Mouse (Mus musculus) spleen, adult 18-20 months (tissue): ENCODE measurements around the gene Btbd9.

ENCODE experiments used
- DNase-seq, 2 experiments: peaks; one replicate each; pipeline ENCODE4 v3.0.0; 2022; ENCODE audit warnings: mixed read lengths in 2 of 2

The Btbd9 gene

DNA sequence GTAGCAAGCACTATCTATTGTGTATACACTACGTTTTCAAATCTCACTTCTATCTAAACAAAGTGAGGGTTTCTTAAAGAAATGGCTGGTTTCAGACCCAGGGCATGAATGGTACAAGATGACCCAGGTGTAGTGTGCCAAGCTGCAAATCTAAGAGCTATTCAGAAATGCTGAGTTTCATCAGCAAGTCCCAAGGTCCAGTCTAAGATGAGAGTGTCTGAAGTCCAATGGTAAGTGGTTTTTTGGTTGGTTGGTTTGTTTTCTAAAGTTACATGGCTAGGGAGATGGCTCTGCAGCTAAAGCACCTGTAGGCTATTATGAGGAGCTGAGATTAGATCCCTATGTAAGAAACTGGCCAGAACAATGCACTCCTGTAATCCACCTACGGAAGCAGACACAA, 246.8 kb downstream of the Btbd9 start:
- no peak for DNase-seq

DNA sequence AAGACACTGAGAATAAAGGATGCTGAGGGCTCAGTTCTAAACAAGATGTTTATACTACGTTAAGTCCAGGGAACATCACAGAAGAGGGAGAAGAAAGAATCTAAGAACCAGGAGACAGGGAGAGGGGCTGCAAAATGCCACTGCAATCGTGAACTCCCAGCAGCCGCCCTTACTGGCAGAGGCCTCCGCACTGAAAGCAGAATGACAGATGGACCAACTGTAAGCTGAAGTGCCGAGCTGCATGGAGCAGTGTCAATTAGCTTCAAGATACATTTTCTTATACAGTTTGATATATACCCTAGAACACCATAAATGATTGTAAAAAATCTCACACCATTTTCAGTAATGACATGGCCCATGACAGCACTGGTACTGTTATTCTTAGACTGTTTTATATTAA, 247.4 kb downstream of the Btbd9 start:
- no peak for DNase-seq

DNA sequence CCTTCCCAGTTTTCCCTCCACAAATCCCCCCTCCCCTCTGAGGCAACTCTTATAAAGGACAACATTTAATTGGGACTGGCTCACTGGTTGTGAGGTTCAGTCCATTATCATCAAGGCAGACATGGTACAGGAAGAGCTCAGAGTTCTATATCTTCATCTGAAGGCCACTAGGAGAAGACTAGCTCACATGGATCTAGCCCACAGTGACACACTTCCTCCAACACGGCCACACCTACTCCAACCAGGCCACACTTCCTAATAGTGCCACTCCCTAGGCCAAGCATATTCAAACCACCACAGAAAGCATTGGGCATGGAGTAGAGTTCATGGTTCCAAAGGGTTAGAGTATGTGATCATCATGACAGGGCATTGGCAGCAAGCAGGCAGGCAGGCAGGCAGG, 249.4 kb downstream of the Btbd9 start:
- no peak for DNase-seq

DNA sequence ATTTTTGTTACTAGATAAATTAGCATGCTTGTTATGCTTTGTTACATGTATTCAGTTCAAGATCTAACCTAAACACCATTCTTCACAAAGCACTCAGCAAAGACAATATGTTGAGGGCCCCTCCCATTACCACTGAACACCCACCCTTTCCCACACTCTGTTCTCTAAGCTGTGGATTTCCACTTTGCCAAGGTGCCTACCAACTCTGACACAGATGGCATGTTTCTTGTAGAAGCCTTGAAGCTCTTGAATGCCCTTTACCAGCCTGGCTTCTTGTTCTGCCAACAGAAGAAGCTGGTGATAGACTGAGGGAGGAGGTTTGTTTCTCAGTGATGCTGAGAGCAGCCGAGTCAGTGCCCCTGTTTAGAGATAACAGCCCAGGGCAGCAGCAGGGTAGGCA, 256.0 kb downstream of the Btbd9 start:
- DNase-seq: no peak

DNA sequence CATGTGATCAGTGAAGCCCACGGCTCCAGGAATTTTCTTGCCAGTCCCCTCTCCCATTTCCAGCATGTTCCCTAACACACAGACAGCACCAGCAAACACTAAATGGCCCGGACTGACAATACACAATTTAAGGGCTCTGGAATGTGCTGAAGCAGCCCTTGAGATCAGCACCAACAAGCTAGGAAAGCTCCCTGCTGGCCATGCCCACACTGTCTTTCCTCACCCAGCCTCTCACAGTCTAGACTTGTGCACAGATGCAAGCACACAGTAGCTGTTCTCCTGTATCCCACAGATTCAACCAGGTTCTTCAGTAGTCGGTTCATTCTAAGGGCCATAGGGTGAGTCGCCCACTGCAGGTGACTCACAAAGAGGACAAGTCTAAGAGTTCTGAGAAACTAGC, 263.6 kb downstream of the Btbd9 start:
- no peak for DNase-seq

DNA sequence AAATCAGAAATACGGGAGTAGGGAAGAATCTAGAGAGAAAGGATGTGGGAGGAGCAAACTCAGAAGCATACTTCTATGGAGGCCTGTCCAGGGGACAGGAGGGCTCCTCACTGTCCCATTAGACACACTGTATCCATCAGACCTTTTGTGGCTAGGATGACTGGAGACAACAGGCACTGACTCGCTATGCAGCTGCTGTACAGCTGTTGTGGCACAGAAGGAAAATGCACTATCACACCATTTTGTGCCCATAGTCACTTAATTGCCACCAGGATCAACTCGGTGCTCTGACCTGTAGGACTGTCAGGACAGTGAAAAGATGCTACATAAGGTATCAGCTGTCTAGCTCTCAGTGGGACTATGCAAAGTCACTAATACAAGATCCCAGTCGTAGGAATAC, 266.7 kb downstream of the Btbd9 start:
- DNase-seq: no peak

DNA sequence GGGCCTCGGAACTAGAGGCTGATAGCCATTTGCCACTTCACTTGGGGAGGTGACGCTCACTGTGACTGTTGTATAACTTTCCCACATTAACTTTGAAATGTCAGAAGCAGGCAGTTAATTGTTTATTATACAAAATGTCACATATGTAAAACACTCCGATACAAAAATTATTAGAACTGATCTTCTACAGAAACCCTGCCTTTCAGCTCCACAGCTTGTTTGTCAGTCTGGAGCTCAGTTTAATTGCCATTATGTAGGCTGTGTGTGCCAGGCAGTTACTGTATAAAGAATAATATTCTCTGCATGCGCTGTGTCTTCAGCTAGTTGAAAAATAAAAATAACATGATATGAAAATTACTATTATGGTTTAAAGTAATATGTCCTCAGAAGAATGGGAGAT, 267.4 kb downstream of the Btbd9 start:
- DNase-seq: no peak

DNA sequence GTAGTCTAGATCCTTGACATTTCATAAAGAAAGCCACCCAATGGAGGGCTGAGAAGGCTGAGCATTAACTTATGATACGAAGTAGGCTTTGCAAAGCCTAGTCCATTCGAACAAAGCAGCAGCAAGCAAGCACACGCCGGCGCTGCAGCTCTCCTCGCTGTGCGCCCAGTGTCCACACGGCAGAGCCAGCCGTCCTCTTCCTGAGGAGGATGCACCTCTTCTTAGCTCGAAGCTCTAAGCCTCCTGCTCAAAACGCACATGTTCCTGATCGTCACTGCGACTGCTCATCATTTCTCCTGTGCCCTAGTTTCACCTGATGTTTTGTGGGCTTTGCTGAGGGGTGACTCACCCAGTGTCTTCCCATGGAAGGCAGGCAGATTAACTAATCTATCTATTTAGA, 268.0 kb downstream of the Btbd9 start:
- no peak for DNase-seq

DNA sequence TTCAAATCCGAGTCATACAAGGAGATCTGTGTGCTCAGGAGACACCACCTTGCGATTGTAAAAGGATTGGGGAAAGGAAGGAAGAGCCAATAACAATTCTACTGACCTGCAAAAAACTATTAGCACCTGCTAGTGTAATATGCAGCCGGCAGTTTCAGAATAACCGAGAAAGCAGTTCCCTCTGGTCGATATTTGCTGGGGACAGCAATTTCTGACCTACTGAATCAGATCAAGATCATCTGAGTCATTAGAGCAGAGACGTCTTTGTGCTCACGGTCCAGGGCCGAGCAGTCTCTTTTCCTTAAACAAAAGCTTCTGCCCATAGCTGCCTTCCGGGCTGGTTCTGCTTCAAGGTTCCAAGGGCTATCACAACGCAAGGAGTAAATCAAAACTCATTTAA, 269.1 kb downstream of the Btbd9 start:
- DNase-seq: no peak

DNA sequence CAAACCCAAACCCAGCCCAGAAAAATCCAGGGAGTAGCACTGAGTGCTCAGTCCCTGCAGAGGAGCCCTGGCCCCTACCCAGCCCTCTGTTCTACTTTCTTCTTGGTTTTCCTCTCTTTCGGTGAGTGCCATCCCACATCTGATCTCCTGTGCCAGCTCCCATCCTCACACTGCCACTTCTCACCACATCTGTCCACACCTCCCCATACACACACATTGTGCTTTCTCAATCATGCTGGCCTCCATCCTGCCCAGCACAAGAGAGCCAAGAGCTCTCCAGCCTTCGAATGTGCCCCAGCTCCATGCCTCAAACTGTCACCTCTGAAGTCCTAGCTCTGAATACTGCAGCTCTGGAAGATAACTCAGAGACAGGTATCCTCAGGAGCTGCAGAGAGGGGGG, 271.5 kb downstream of the Btbd9 start:
- no peak for DNase-seq

DNA sequence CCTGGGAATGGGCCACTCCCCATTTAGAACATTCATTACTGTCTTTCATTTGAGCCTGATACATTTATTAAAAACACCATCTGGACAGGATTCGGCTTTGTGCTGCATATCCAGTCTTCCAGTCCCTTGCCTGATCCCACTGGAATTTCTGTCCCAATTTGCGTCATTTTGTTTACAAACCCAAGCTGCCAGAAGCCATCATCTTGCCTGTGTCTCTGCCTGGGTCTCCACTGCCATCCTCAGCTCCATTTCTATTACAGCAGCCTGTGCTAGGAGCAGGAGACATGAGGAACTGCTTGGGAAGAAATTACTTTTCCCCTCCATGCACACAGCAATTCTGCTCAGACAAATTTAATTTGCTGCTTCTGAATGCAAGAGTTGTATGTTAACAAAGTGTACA, 274.9 kb downstream of the Btbd9 start:
- no peak for DNase-seq

DNA sequence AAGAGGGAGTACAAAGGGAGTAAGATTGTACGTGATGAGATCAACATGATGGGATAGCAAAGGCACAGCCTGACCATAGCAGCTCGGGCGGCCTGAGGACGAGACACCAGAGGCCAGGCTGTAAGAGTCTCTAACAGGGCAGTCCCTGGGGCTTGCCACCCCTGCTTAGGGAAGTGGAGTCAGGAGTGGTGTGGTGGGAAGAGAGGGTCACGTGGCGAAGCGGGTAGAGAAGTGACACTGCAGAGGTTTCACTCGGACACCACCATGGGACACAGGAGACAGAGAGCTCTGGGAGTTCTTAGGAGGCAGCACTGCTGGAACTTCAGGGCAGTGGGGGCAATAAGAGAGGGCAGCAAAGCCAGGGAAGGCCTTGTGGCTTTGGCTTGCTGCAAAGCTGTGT, 278.9 kb downstream of the Btbd9 start:
- no peak for DNase-seq

DNA sequence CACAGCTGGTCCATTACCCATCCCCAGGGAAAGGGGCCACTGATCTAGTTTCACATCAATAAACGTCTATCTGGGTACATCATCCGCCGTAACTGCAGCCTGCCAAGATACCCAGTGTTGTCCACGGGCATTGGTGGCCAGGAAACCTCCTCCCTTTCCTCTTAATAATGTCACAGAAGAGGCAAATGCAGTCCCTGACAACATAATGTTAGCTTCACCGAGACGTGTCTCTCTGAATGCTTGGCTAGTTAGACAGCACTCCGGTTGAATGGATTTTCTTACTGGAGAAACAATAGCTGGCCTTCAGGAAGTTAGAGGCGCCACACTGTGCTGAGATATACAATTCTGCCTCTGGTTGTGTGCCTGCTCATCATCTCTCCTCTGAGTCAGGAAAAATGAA, 280.2 kb downstream of the Btbd9 start:
- DNase-seq: no peak

DNA sequence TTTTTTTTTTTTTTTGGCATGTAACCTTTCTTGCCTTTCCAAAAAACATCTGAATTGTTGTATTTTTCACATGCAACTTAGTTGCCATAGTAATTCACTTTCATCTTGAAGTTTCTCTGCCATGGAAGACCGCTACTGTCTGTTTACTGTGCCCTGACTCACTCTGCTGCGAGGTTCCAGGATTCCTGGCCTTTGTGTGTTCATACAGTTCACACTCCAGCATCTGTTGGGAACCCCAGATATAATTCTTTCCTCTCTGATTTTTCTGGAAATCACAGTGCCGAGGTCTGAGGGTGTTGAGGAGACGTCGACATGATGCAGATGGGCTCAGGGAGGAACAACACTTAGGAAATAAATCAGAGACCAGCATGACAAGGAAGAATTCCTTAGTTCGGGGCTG, 283.6 kb downstream of the Btbd9 start:
- DNase-seq: no peak

DNA sequence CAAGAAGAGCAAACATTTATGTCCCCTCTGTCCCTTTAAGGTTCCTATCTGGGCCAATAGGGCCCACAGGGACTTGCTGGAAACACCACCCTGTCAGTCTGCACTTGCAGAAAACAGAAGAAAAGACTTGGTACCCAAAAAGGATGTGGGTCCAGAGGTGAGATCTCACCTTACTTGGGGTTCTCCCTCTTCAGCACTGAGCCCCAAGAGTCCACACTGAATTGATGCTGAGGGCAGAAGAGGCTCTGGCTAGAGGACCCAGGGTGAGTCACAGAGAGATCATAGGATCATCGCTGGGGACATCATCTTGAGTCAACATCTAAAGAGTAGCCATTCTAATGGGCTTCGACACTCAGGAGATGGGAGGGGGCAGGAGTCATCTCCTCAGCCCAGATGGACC, 290.6 kb downstream of the Btbd9 start:
- DNase-seq: no peak

DNA sequence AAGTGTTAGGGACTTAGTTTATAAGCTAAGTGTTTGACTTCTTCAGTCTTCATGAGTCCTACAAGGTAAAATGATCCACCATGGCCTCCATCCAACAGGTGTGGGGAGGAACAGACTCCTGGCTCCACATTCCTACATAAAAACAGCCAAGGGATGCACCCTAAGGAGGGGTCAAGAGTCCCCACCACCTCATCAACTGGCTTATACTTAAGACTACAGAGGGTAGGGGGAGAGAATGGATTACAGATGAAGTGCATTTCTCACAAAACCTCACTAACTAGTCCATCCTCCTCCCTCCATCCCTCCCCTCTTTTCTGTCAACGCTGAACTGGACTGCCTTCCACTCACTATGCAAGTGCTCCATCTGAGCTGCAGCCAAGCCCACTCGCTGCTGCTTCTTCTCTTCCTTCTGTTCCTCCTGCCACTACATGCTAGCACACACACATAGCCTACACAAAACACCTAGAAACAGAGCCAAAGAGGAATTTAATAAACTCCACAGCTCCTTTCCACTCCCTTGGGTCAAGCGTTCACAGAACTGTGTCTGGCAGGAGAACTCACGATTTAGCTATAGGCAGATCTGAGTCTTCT, 292.7 kb downstream of the Btbd9 start:
- no peak for DNase-seq

DNA sequence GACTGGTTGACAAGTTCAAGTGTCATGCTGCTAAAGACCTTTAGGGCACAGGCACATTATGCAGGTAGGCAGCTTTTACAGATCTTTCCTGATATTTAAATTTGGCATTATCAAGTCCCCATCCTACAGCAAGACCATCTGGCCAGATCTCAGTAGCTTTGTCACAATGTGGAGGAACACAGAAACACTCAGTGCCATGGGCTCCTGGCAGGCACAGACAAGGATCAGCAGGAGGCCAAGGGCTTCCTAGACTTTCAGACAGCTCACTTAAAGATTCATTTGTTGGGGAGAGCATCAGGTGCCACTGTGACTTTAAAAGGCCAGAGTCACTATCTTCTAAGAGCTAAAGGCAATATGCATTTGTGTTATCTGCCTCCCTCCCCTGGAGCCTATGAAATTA, 293.3 kb downstream of the Btbd9 start:
- no peak for DNase-seq

DNA sequence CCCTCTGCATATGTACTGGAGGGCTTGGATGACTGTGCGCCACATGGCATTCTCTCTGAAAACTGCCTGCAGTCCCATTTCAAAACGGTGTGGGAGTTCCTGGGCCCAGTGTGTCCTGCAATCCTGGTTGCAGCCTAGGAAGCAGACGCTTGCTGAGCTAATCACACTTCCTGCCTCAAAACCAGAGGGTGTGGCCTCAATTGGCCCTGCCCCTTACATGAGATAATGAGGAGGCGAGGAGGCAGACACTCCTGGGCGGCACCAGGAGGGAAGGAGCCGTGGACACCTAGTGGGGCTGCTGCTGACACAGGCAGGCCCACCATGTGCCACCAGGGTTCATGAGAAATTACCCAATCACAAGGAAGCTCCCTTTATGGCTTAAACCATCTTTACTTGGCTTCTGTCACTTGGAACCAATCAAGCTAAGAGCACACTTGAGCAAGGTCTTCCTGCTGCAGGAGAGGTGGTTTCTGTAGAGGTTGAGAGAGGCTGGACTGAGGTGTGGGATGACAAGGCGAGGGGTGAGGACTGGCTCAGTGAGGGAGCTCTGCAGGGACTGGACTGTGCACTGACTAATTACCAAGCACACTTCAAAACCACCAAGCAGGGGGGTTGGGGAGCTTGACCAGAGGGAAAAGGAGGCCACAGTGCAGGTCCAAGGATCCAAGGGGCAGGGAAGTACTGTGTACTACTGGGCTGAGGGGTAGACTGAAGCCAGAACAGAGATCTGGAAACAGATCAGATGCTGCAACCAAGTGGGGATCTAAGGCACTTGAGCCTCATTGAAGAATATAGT, 295.8 kb downstream of the Btbd9 start:
- DNase-seq: no peak

DNA sequence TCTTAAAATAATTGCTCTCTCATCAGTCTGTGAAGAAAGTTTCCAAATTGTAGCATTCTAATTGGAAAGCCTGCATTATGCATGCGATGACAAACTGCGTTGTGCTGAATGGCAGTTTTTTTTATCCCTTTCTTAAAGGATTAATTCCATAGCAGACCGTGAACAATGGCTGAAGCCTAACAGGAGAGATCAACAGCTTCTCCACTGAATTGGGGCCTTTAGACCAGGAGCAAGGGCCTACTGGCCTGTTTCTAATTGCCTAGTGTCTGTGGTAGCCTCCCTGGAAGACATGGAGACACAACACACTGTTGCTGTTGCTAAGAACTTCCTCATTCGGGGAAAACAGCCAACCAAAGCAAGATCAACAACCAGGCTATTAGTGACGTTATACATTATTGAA, 296.6 kb downstream of the Btbd9 start:
- DNase-seq: no peak

DNA sequence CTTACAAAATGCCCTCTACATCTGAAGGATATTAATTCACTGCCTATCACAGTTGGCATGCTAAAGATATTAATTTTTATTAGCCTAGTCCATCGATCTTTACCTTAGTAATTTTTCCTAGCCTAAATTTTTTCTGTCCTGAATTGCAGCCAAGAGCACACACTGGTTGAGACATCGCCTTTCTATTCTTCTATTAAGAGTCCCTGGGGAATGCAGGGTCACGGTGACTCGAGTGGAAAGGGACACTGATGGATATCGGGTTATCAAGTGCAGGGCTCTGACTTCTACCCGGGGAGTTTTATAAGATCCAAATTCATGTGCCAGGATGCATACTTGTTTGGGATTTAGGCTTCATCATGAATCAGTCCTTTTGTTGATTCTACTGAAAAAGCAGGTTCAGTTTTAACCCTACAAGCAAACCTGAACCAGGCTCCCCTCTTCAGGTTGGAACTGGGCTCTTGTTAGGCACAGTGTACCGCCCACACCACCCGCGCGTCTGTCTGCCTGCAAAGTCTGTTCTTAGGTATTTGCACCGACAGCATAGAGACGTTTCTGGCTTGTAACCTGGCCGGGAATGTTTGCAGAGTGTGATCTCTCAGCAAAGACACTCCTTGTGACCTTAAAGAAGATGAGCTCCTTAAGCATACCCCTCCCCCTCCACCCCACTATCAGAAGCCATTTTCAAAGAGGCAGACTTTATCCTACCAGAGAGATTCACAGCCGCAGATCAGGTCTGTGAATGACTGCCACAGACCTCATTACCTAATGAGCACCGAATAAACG, 297.5 kb downstream of the Btbd9 start:
- no peak for DNase-seq

DNA sequence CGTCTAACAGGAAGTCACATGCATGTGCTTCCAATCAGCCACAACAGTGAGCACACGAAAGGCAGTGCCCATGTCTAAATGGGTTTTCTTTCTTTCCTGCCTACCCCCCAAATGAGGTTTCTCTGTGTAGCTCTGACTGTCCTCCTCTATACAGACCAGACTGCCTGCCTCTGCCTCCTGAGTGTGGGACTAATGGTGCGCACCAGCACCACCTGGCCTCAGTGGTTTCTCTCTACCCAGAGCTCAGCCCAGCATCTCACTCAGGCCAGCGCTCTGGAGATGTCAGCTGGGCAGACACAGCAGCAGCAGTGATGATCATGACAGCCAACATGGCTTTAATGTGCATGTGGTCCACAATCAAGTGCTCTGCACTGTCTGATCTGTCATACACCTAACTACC, 299.8 kb downstream of the Btbd9 start:
- DNase-seq: no peak

DNA sequence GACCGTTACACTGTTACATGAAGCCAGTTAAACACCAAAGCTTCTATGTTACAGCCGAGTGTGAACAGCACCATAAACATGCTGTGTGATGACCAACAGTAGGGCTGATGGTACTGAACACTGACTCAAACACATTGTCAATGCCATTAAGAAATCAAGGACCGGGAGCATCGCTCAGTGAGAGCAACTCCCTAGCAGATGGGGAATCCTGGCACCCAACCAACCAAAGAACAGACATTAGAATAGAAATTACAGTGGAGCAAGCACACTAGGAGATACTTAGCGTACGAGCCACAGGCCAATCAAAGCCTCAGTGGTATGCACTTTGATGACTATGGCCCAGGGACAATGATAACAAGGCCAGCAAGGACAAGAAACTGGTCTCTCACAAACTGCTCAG, 303.5 kb downstream of the Btbd9 start:
- no peak for DNase-seq

DNA sequence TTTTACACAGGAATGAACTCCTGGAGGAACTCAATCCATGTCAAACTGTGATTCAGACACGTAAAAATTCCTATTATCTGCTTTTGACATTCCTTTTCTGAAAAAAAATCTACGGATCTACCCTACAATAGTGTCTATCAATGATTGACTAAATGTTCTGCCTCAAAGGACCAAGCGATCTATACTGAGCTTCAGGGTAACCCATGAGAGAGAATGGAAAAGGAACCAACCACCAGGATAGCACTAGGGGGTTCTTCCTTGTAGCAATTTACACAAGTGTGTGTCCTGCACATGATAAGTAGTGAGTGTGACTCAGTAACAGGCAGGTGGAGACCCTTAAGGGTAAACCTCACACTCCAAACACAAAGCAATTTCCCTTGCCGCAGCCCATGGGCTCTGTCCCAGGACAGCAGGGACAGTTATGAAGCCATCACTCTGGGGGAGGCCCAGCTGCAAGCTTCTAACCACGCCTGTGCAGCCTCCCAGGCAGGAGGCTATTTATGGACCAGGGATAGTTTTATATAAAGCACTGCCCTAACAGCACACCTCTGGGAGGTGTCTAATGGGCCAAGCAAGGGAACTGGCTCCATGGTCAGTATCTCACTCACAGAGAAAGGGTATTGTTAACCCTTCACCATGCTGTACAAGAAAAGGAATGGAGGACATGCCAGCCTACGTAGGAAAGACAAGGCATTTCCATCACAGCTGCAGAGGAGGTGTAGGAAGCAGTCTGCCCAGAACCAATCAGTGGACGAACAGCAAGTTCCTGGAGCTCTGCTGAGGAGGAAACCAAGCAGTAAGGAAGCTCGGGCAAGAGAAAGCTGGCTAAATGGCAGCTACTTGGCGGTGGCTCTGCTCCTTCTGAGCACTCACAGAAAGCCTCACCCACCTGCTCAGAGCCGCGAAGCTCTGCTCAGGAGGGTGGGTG, 306.9 kb downstream of the Btbd9 start:
- DNase-seq: no peak
